Mouse (Mus musculus): Measurements from ENCODE around the gene Olfr1368. TPM values are rescaled to one million over a fixed set of nuclear protein-coding genes. Genes with fewer than 3 reads are reported as not detected.
"Not testable (repeated sequence)": the region's sequence is repeated elsewhere in the genome, so short reads cannot be mapped to it uniquely, and the experiment has no call there.

Olfr1368 gene
- polyA plus RNA-seq, 1 experiment from 2014 or later, result not detected

GRCm38 (mm10) chr13:21129339-21129738 lies 16.3 kb downstream of the Olfr1368 start, which contains the start of gene Olfr263:
TSS of gene Olfr263 (plus strand) at chr13:21129639.
- H3K27me3 ChIP-seq; H3K9ac ChIP-seq; H3K4me3 ChIP-seq; ATAC-seq (ENCODE audit: insufficient number of reproducible peaks, insufficient read depth, low FRiP score, low TSS enrichment, low read depth); H3K4me2 ChIP-seq; H3K27ac ChIP-seq; H3K4me1 ChIP-seq; H3K9me3 ChIP-seq; H3K36me3 ChIP-seq: not testable (repeated sequence)
- 83% methylated on average over 3 of the region's 3 CpGs for WGBS

GRCm38 (mm10) chr13:21114121-21114520 lies 31.5 kb downstream of the Olfr1368 start:
- no peaks in the 10 kb centered on the region for H3K36me3 ChIP-seq
- WGBS, result 87% methylated on average over 4 of the region's 4 CpGs
- H3K27me3 ChIP-seq, result no peaks in the 10 kb centered on the region
- no peaks in the 10 kb centered on the region for H3K4me1 ChIP-seq
- no peak overlapping the region for H3K4me3 ChIP-seq
- ATAC-seq (ENCODE audit: insufficient number of reproducible peaks, insufficient read depth, low FRiP score, low TSS enrichment, low read depth), result no peak
- no peak overlapping the region for H3K4me2 ChIP-seq
- H3K27ac ChIP-seq, result no peak overlapping the region
- H3K9ac ChIP-seq, result no peak overlapping the region
- no peaks in the 10 kb centered on the region for H3K9me3 ChIP-seq

GRCm38 (mm10) chr13:21111183-21111582 lies 34.5 kb downstream of the Olfr1368 start, which contains the start of gene Olfr1369-ps1:
TSS of gene Olfr1369-ps1 (plus strand) at chr13:21111483.
- not testable (repeated sequence) for H3K36me3 ChIP-seq; H3K4me1 ChIP-seq; H3K4me3 ChIP-seq; H3K27ac ChIP-seq; ATAC-seq (ENCODE audit: insufficient number of reproducible peaks, insufficient read depth, low FRiP score, low TSS enrichment, low read depth); H3K27me3 ChIP-seq; H3K9ac ChIP-seq; H3K9me3 ChIP-seq; H3K4me2 ChIP-seq
- 79% methylated on average over 3 of the region's 3 CpGs for WGBS

GRCm38 (mm10) chr13:21110441-21110840 lies 35.2 kb downstream of the Olfr1368 start:
- no peak for ATAC-seq (ENCODE audit: insufficient number of reproducible peaks, insufficient read depth, low FRiP score, low TSS enrichment, low read depth)
- WGBS, result 87% methylated on average over 6 of the region's 6 CpGs
- Histone ChIP-seq H3K9ac (no peak overlapping the region), H3K4me1 (no peaks in the 10 kb centered on the region), H3K9me3 (no peaks in the 10 kb centered on the region), H3K27me3 (no peaks in the 10 kb centered on the region), H3K36me3 (no peaks in the 10 kb centered on the region), H3K4me3 (no peak overlapping the region), H3K27ac (no peak overlapping the region), H3K4me2 (no peak overlapping the region)

GRCm38 (mm10) chr13:21109759-21110158 lies 35.9 kb downstream of the Olfr1368 start:
- no peaks in the 10 kb centered on the region for H3K9me3 ChIP-seq
- H3K4me1 ChIP-seq, result no peaks in the 10 kb centered on the region
- H3K27me3 ChIP-seq, result no peaks in the 10 kb centered on the region
- H3K27ac ChIP-seq, result no peak overlapping the region
- peak; percentile 71; the same call in 1 of the 2 replicates for ATAC-seq (ENCODE audit: insufficient number of reproducible peaks, insufficient read depth, low FRiP score, low TSS enrichment, low read depth)
- no peak overlapping the region for H3K4me2 ChIP-seq
- H3K36me3 ChIP-seq, result no peaks in the 10 kb centered on the region
- no peak overlapping the region for H3K9ac ChIP-seq
- no peak overlapping the region for H3K4me3 ChIP-seq
- WGBS, result 90% methylated on average over 3 of the region's 3 CpGs

Other genes with a start within 250 kb of the Olfr1368 start
- 0.25 TPM in 1 of 2 replicates, not detected in the other for gene Olfr1370, start 70.9 kb downstream of the Olfr1368 start, polyA plus RNA-seq (2015; fragmentation: Nextera tagmentation; extraction: Ambion mirVana)
- 0.06 TPM in 1 of 2 replicates, not detected in the other for gene Olfr1369-ps1, start 34.4 kb downstream of the Olfr1368 start, polyA plus RNA-seq (2015; fragmentation: Nextera tagmentation; extraction: Ambion mirVana)
- gene Olfr263, start 16.2 kb downstream of the Olfr1368 start, polyA plus RNA-seq (2015; fragmentation: Nextera tagmentation; extraction: Ambion mirVana), result not detected in 2 replicates
- gene Trim27, start 33.6 kb upstream of the Olfr1368 start, polyA plus RNA-seq (2015; fragmentation: Nextera tagmentation; extraction: Ambion mirVana), result 129 and 143 TPM in 2 replicates
- gene Gpx5, start 146.9 kb upstream of the Olfr1368 start, polyA plus RNA-seq (2015; fragmentation: Nextera tagmentation; extraction: Ambion mirVana), result not detected in 2 replicates
- 0.38 and 0.39 TPM in 2 replicates for gene Gpx6, start 166.3 kb upstream of the Olfr1368 start, polyA plus RNA-seq (2015; fragmentation: Nextera tagmentation; extraction: Ambion mirVana)
- gene Olfr1367, start 201.0 kb upstream of the Olfr1368 start, polyA plus RNA-seq (2015; fragmentation: Nextera tagmentation; extraction: Ambion mirVana), result not detected in 2 replicates
- gene Zscan12, start 217.0 kb upstream of the Olfr1368 start, polyA plus RNA-seq (2015; fragmentation: Nextera tagmentation; extraction: Ambion mirVana), result 12.8 and 13.6 TPM in 2 replicates

All from embryonic facial prominence, embryonic 13.5 days (tissue).